Mouse (Mus musculus) stomach, embryonic 16.5 days (tissue): ENCODE data around the gene Sarm1. TPM values are rescaled to one million over a fixed set of nuclear protein-coding genes. Genes with fewer than 3 reads are reported as not detected.

ENCODE experiments used
- ATAC-seq: fragments of 200-750 bp; cut with Nextera tagmentation; 2 replicates; pipeline ENCODE4 v1.8.0; 2017; ENCODE audit warnings: moderate number of reproducible peaks, moderate TSS enrichment; ENCODE audit not compliant: insufficient read depth, low FRiP score
- H3K27ac ChIP-seq: fragments of 300-500 bp; sonication (generic); 2 replicates; pipeline ENCODE4 v1.5.1; 2014; ENCODE audit warnings: low read length
- H3K27me3 ChIP-seq: fragments of 300-500 bp; sonication (generic); 2 replicates; pipeline ENCODE4 v1.6.1; 2014; ENCODE audit warnings: low read length, control low read depth, mixed read lengths; ENCODE audit not compliant: control insufficient read depth, insufficient read depth
- H3K36me3 ChIP-seq: fragments of 300-500 bp; sonication (generic); 2 replicates; pipeline ENCODE4 v1.6.1; 2014; ENCODE audit warnings: low read length; ENCODE audit not compliant: control insufficient read depth, insufficient read depth
- H3K4me1 ChIP-seq: fragments of 300-500 bp; sonication (generic); 2 replicates; pipeline ENCODE4 v1.6.1; 2014; ENCODE audit warnings: low read length, control low read depth, mixed read lengths; ENCODE audit not compliant: control insufficient read depth, insufficient read depth
- H3K4me2 ChIP-seq: fragments of 300-500 bp; sonication (generic); 2 replicates; pipeline ENCODE4 v1.6.1; 2014; ENCODE audit warnings: low read depth, low read length, mixed read lengths
- H3K4me3 ChIP-seq: fragments of 300-500 bp; sonication (generic); replicated peaks from 2 replicates; pipeline ENCODE4 v1.5.1; 2014; ENCODE audit warnings: mild to moderate bottlenecking, low read length
- H3K9ac ChIP-seq: fragments of 300-500 bp; sonication (generic); 2 replicates; pipeline ENCODE4 v1.6.1; 2014; ENCODE audit warnings: low read length
- H3K9me3 ChIP-seq: fragments of 300-500 bp; sonication (generic); replicated peaks from 2 replicates; pipeline ENCODE4 v1.6.1; 2016; ENCODE audit warnings: low read length, control low read depth; ENCODE audit not compliant: control insufficient read depth
- WGBS: fragments of 180-500 bp; shearing (Covaris S2); extraction: QIAGEN DNeasy Blood & Tissue Kit; methylation state at CpG from one replicate; pipeline ENCODE4 v1.1.7; 2014; 5-methylcytosine and 5-hydroxymethylcytosine counted together
- polyA plus RNA-seq: library from polyadenylated mRNA; unstranded; fragments of >200 nt; fragmentation: Nextera tagmentation; extraction: Ambion mirVana; gene quantifications from 2 replicates; pipeline ENCODE4 v1.2.1, GENCODE M21; 2015

Gene Sarm1
- polyA plus RNA-seq, 1 experiment from 2014 or later: 2.3 TPM

GRCm38 (mm10) chr11:78499543-78499942, 2.0 kb upstream of the Sarm1 start:
- H3K27me3 ChIP-seq: peaks cover 38% of the 10 kb centered on the region
- 42% methylated on average over 16 of the region's 16 CpGs for WGBS

GRCm38 (mm10) chr11:78499004-78499403, 1.4 kb upstream of the Sarm1 start, which contains the start of gene Vtn:
Vtn (plus strand) TSS chr11:78499091.
- 0 out of 2 replicates have a peak within 1 kb of the TSS, but pooled peaks have one; percentile 47 for H3K27ac ChIP-seq
- H3K9ac ChIP-seq: peak within 1 kb of the TSS; percentile 65

More at GRCm38 (mm10) chr11:78499543-78499942, 2.0 kb upstream of the Sarm1 start:
- no peak for ATAC-seq
- H3K36me3 ChIP-seq: no peaks in the 10 kb centered on the region
- H3K4me1 ChIP-seq: peaks cover 6% of the 10 kb centered on the region
- no peaks in the 10 kb centered on the region for H3K9me3 ChIP-seq
- H3K27ac ChIP-seq: no peak overlapping the region
- H3K4me2 ChIP-seq: no peak overlapping the region
- no peak overlapping the region for H3K4me3 ChIP-seq
- no peak overlapping the region for H3K9ac ChIP-seq

GRCm38 (mm10) chr11:78497071-78497541, 448 bp downstream of the Sarm1 start:
- no peak for ATAC-seq
- H3K9me3 ChIP-seq: no peaks in the 10 kb centered on the region
- H3K4me2 ChIP-seq: peak overlapping the region; percentile 91
- H3K4me1 ChIP-seq: peaks cover 6% of the 10 kb centered on the region
- H3K27me3 ChIP-seq: peaks cover 38% of the 10 kb centered on the region
- H3K4me3 ChIP-seq: peak overlapping the region; percentile 54
- H3K9ac ChIP-seq: peak overlapping the region; percentile 60
- WGBS: under 1% methylated on average over 44 of the region's 44 CpGs
- no peaks in the 10 kb centered on the region for H3K36me3 ChIP-seq
- no peak overlapping the region for H3K27ac ChIP-seq

More at GRCm38 (mm10) chr11:78499004-78499403, 1.4 kb upstream of the Sarm1 start, which contains the start of gene Vtn:
- peak within 1 kb of the TSS; percentile 54 for H3K4me3 ChIP-seq
- H3K36me3 ChIP-seq: no peaks in the 10 kb centered on the region
- peak within 1 kb of the TSS; percentile 91 for H3K4me2 ChIP-seq
- H3K4me1 ChIP-seq: peaks cover 6% of the 10 kb centered on the region
- no peaks in the 10 kb centered on the region for H3K9me3 ChIP-seq
- ATAC-seq: no peak
- 46% methylated on average over 7 of the region's 7 CpGs for WGBS
- H3K27me3 ChIP-seq: peaks cover 38% of the 10 kb centered on the region

- H3K9ac ChIP-seq: no peak overlapping the region
- H3K4me3 ChIP-seq: no peak overlapping the region
- 8% methylated on average over 6 of the region's 6 CpGs for WGBS
- H3K27ac ChIP-seq: no peak overlapping the region
- H3K4me2 ChIP-seq: no peak overlapping the region
- no peaks in the 10 kb centered on the region for H3K36me3 ChIP-seq
- no peak for ATAC-seq
- H3K4me1 ChIP-seq: peaks cover 6% of the 10 kb centered on the region
- peaks cover 48% of the 10 kb centered on the region for H3K27me3 ChIP-seq
- H3K9me3 ChIP-seq: no peaks in the 10 kb centered on the region
Measured at GRCm38 (mm10) chr11:78495904-78496303, 1.6 kb downstream of the Sarm1 start.

GRCm38 (mm10) chr11:78490781-78491241, 6.7 kb downstream of the Sarm1 start:
- WGBS: 14% methylated on average over 47 of the region's 48 CpGs
- no peak for ATAC-seq
- Histone ChIP-seq H3K27me3 (peaks cover 52% of the 10 kb centered on the region), H3K27ac (no peak overlapping the region), H3K4me1 (no peaks in the 10 kb centered on the region), H3K4me2 (peak overlapping the region; percentile 39), H3K9me3 (no peaks in the 10 kb centered on the region), H3K36me3 (no peaks in the 10 kb centered on the region), H3K9ac (0 out of 2 replicates have a peak overlapping the region, but pooled peaks have one; percentile 11), H3K4me3 (peak overlapping the region; percentile 21)

- H3K9ac ChIP-seq: no peak overlapping the region
- ATAC-seq: no peak
- peaks cover 43% of the 10 kb centered on the region for H3K27me3 ChIP-seq
- H3K36me3 ChIP-seq: no peaks in the 10 kb centered on the region
- no peak overlapping the region for H3K27ac ChIP-seq
- WGBS: 2% methylated on average over 8 of the region's 8 CpGs
- H3K9me3 ChIP-seq: no peaks in the 10 kb centered on the region
- no peak overlapping the region for H3K4me3 ChIP-seq
- H3K4me1 ChIP-seq: no peaks in the 10 kb centered on the region
- H3K4me2 ChIP-seq: no peak overlapping the region
Measured at GRCm38 (mm10) chr11:78488168-78488567, 9.4 kb downstream of the Sarm1 start.

- H3K27me3 ChIP-seq: peaks cover 12% of the 10 kb centered on the region
- no peak overlapping the region for H3K27ac ChIP-seq
- H3K9ac ChIP-seq: no peak overlapping the region
- no peak overlapping the region for H3K4me2 ChIP-seq
- ATAC-seq: no peak
- WGBS: 52% methylated on average over 7 of the region's 7 CpGs
- no peak overlapping the region for H3K4me3 ChIP-seq
- no peaks in the 10 kb centered on the region for H3K4me1 ChIP-seq
- H3K36me3 ChIP-seq: no peaks in the 10 kb centered on the region
- H3K9me3 ChIP-seq: no peaks in the 10 kb centered on the region
Measured at GRCm38 (mm10) chr11:78483639-78484038, 13.9 kb downstream of the Sarm1 start.

- Histone ChIP-seq H3K9ac (no peak overlapping the region), H3K4me1 (no peaks in the 10 kb centered on the region), H3K4me2 (no peak overlapping the region), H3K27ac (no peak overlapping the region), H3K36me3 (no peaks in the 10 kb centered on the region), H3K9me3 (no peaks in the 10 kb centered on the region), H3K27me3 (no peaks in the 10 kb centered on the region), H3K4me3 (no peak overlapping the region)
- WGBS: 78% methylated on average over 3 of the region's 3 CpGs
- ATAC-seq: no peak
Measured at GRCm38 (mm10) chr11:78475289-78475688, 22.3 kb downstream of the Sarm1 start.

GRCm38 (mm10) chr11:78471326-78472103, 26.0 kb downstream of the Sarm1 start:
- no peak overlapping the region for H3K27ac ChIP-seq
- H3K9me3 ChIP-seq: no peaks in the 10 kb centered on the region
- no peaks in the 10 kb centered on the region for H3K27me3 ChIP-seq
- no peak overlapping the region for H3K9ac ChIP-seq
- ATAC-seq: no peak
- no peak overlapping the region for H3K4me3 ChIP-seq
- WGBS: 91% methylated on average over 10 of the region's 10 CpGs
- H3K4me2 ChIP-seq: no peak overlapping the region
- peaks cover 3% of the 10 kb centered on the region for H3K4me1 ChIP-seq
- no peaks in the 10 kb centered on the region for H3K36me3 ChIP-seq
